Mouse (Mus musculus): Measurements from ENCODE around the gene Ndufs8. TPM values are rescaled to one million over a fixed set of nuclear protein-coding genes. Genes with fewer than 3 reads are reported as not detected.

Ndufs8 gene
- polyA plus RNA-seq, 1 experiment from 2014 or later = 242 TPM

DNA sequence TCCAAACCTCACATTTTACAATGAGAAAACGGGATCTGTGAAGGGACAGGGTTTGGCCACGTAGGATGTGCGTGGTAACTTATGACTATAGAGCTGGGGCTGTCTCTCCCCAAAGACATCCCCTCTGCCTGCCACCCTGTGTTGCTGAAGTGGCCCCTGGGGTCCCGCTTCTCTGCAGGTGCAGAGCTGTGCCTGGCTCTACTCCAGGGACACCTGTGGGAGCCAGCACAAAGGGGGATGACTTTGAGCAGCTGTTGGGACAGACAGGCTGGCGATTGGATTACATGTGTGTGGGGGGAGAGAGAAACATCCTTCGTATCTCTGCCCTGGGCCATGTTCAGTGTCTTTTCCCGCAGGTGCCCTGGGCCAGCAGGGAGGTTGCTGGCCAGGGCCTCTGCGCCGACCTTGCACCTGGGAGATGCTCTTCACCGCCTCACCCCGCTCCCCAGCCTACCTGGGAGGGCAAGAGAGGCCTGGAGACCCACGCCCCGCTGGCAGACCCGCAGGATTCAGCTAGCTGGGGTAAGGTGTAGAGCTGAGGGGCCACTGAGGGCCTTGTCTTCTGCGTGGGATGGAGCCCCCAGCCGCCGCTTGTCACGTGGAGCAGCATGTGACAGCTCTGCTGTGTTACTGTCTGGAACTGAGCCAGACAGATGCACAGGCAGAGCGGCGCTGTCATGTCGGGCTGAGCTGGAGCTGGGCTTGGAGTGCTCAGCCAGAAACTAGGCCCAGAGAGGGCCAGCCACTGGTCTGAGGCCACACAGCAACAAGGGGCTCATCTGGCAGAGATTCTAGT, 17.9 kb upstream of the Ndufs8 start:
- H3K9ac ChIP-seq (replicated peaks) = 0 out of 2 replicates have a peak overlapping the region, but pooled peaks have one; percentile 4
- no peak overlapping the region for H3K4me3 ChIP-seq (replicated peaks)
- no peaks in the 10 kb centered on the region for H3K27me3 ChIP-seq
- WGBS = 80% methylated on average over 21 of the region's 21 CpGs
- H3K9me3 ChIP-seq = no peaks in the 10 kb centered on the region
- H3K36me3 ChIP-seq = no peaks in the 10 kb centered on the region
- ATAC-seq (ENCODE audit: insufficient number of reproducible peaks, insufficient read depth, low FRiP score, low TSS enrichment, low read depth) = no peak
- H3K4me1 ChIP-seq (replicated peaks) = peaks cover 10% of the 10 kb centered on the region
- no peak overlapping the region for H3K4me2 ChIP-seq
- no peak overlapping the region for H3K27ac ChIP-seq

DNA sequence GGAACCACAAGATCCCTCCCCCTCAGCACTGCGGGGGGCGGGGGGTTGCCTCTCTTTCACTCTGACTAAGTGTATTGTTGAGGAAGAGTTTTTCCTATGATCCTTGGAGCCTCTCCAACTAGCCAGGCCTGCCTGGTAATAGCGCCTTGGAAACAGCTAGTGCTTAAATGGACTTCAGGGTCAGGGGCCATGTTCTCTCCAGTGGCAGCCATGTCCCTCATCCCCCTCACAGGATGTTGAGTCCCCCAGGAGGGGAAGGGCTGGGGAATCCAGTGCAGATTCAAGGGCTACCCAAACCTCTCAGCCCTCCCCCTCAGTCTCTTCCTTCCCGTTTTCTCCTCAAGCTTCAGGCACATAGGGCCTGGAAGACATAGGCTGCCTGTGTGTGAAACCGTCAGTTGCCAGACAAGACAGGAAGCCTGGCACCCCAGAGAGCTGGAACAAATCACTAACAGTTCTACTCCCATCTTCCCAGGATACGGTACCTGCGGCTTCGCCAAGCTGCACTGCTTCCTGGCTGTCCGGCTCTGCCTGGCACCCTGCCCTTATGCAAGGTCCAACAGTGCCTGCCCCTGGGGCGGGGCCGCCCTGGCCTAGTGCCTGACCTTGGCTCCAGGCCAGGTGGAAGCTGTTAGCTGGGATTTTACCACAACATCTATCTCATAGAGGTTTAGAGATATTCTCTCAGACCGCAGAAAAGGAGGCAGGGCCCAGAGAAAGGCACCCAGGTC, 16.8 kb upstream of the Ndufs8 start, which contains the start of gene Aldh3b1:
Gene Aldh3b1, minus strand, starts transcription at position 598 of the 731 bp plus-strand sequence.
- 69% methylated on average over 12 of the region's 12 CpGs for WGBS
- ATAC-seq (ENCODE audit: insufficient number of reproducible peaks, insufficient read depth, low FRiP score, low TSS enrichment, low read depth) = no peak
- H3K4me2 ChIP-seq = no peak within 1 kb of the TSS
- no peaks in the 10 kb centered on the region for H3K27me3 ChIP-seq
- peaks cover 7% of the 10 kb centered on the region for H3K4me1 ChIP-seq (replicated peaks)
- no peaks in the 10 kb centered on the region for H3K36me3 ChIP-seq
- no peaks in the 10 kb centered on the region for H3K9me3 ChIP-seq
- peak within 1 kb of the TSS; percentile 69 for H3K27ac ChIP-seq
- H3K4me3 ChIP-seq (replicated peaks) = no peak within 1 kb of the TSS
- H3K9ac ChIP-seq (replicated peaks) = 0 out of 2 replicates have a peak within 1 kb of the TSS, but pooled peaks have one; percentile 4

DNA sequence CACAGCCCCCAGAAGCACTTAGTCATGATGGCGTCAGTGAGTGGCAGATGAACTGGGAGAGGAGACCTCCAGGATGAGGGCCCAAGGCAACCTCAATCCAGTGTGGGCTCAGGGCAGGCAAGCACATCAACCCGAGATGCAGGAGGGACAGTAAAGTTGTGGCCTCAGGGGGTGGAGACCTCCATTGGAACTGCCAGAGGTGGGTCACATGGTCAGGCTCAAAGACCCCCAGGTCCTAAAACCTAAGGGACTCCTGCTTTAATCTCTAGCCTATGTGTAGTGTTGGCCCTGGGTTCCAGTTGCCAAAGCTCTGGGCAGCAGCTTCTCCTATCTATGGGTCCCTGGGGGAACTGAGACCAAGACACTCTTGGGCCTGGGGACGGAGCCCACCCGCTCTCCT, 16.2 kb upstream of the Ndufs8 start:
- Histone ChIP-seq H3K36me3 (no peaks in the 10 kb centered on the region), H3K4me3 (replicated peaks) (no peak overlapping the region), H3K9me3 (no peaks in the 10 kb centered on the region), H3K4me2 (no peak overlapping the region), H3K27me3 (no peaks in the 10 kb centered on the region), H3K4me1 (replicated peaks) (peaks cover 7% of the 10 kb centered on the region), H3K27ac (no peak overlapping the region; the same call in 1 of the 2 replicates), H3K9ac (replicated peaks) (no peak overlapping the region)
- no peak for ATAC-seq (ENCODE audit: insufficient number of reproducible peaks, insufficient read depth, low FRiP score, low TSS enrichment, low read depth)
- WGBS = 79% methylated on average over 4 of the region's 4 CpGs

DNA sequence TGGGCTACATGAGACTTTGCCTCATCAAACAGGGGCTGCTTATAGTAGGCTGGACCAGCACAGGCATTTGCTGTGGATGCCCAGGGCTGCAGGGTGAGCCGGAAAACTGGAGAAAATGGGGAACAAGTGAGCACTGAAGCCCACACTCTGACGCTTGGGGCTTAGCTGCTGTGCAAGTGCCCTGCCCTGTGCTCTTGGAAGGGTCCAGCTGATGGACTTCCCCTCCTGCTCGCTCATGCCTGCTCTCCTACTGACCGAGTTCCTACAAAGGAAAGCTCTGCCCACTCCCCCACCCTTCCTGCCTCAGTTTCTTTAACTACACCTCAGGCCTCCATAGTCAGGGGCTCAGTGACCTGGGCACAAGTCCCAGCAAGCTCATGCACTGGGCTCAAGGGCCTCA, 15.4 kb upstream of the Ndufs8 start:
- no peak overlapping the region for H3K4me2 ChIP-seq
- no peak for ATAC-seq (ENCODE audit: insufficient number of reproducible peaks, insufficient read depth, low FRiP score, low TSS enrichment, low read depth)
- no peak overlapping the region for H3K4me3 ChIP-seq (replicated peaks)
- H3K27me3 ChIP-seq = no peaks in the 10 kb centered on the region
- WGBS = 85% methylated on average over 4 of the region's 4 CpGs
- H3K4me1 ChIP-seq (replicated peaks) = peaks cover 7% of the 10 kb centered on the region
- H3K9ac ChIP-seq (replicated peaks) = no peak overlapping the region
- no peaks in the 10 kb centered on the region for H3K36me3 ChIP-seq
- H3K27ac ChIP-seq = no peak overlapping the region
- no peaks in the 10 kb centered on the region for H3K9me3 ChIP-seq

DNA sequence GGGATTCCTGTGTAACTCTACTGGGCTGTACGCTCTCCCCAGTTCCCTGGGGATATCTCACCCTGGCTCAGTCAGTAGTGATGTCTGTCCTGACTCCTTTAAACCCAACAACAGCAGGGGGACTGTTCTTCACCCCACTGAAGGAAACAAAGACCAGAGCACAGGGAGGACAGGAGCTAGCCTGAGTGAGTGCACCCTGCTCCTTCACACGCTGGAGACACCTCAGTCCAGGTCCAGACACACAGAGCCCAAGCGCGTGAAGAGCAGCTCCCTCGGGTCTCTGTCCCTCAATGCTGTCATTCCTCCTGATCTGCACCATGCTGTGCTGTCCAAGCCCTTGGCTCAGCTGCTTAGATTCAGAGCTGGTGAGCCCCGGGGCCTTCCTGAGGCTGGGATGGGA, 14.1 kb upstream of the Ndufs8 start:
- Histone ChIP-seq H3K27me3 (no peaks in the 10 kb centered on the region), H3K9me3 (no peaks in the 10 kb centered on the region), H3K27ac (no peak overlapping the region), H3K36me3 (no peaks in the 10 kb centered on the region), H3K9ac (replicated peaks) (no peak overlapping the region), H3K4me2 (no peak overlapping the region), H3K4me3 (replicated peaks) (no peak overlapping the region), H3K4me1 (replicated peaks) (peaks cover 7% of the 10 kb centered on the region)
- WGBS = 69% methylated on average over 6 of the region's 6 CpGs
- no peak for ATAC-seq (ENCODE audit: insufficient number of reproducible peaks, insufficient read depth, low FRiP score, low TSS enrichment, low read depth)

DNA sequence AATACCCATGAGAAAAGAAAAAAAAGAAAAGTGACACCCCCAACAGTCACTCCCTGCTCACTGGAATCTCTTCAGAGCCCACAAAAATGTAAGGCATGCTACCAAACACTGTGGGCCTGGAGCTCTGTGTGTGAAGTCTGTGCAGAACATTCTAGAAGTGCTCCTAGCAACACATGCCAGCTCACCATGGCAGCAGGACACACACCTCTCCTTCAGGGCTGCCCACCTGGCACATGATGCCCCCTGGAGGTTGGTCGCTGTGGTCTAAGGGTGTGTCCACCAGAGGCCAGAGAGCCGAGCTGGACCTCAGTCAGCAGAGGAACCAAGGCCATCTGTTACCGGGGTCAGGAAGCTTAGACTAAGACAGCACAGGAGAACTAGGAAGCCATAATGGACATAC, 13.7 kb upstream of the Ndufs8 start:
- H3K36me3 ChIP-seq = no peaks in the 10 kb centered on the region
- H3K27ac ChIP-seq = no peak overlapping the region
- H3K9me3 ChIP-seq = no peaks in the 10 kb centered on the region
- H3K9ac ChIP-seq (replicated peaks) = no peak overlapping the region
- ATAC-seq (ENCODE audit: insufficient number of reproducible peaks, insufficient read depth, low FRiP score, low TSS enrichment, low read depth) = no peak
- H3K4me2 ChIP-seq = no peak overlapping the region
- H3K4me3 ChIP-seq (replicated peaks) = no peak overlapping the region
- WGBS = 62% methylated on average over 3 of the region's 3 CpGs
- H3K4me1 ChIP-seq (replicated peaks) = peaks cover 7% of the 10 kb centered on the region
- H3K27me3 ChIP-seq = no peaks in the 10 kb centered on the region

DNA sequence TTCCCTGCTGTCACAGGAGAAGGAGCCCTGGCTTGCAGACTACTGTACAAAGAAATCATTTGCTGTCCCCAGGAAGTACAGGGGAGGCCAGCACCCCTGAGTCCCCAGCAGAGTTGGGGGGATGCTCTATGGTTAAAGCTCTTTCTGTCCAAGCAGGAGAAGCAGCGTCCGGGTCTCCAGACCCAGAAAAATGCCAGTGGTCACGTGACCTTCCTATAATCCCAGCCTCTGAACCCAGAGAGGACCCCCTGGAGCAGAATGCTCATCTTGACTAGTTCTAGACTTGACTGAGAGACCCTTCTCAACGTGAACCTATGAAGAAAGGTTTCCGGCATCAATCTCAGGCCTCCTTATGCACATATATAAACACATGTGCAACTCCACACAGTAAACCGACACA, 13.3 kb upstream of the Ndufs8 start:
- Histone ChIP-seq H3K4me1 (replicated peaks) (peaks cover 7% of the 10 kb centered on the region), H3K4me2 (no peak overlapping the region), H3K4me3 (replicated peaks) (no peak overlapping the region), H3K9me3 (no peaks in the 10 kb centered on the region), H3K27me3 (no peaks in the 10 kb centered on the region), H3K9ac (replicated peaks) (no peak overlapping the region), H3K36me3 (no peaks in the 10 kb centered on the region), H3K27ac (no peak overlapping the region)
- ATAC-seq (ENCODE audit: insufficient number of reproducible peaks, insufficient read depth, low FRiP score, low TSS enrichment, low read depth) = no peak
- WGBS = 82% methylated on average over 6 of the region's 6 CpGs

DNA sequence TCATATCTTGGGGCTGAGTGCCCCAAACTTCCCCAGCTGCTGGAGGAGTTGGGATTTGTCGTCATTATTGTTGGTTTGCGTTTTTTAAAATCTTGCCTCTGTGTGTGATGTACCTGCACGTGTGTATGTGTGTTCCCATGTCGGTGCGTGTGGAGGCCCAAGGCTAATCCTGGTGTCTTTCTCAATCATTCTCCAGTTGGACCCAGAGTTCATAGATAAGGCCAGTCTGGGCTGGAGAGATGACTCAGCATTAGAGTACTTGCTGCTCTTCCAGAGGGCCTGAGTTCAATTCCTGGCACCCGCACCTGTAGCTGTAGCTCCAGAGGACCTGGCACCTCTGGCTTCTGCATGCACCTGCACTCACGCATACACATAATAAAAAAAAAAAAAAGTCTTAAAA, 12.3 kb upstream of the Ndufs8 start:
- Histone ChIP-seq H3K4me1 (replicated peaks) (peaks cover 7% of the 10 kb centered on the region), H3K4me3 (replicated peaks) (no peak overlapping the region), H3K36me3 (no peaks in the 10 kb centered on the region), H3K27ac (no peak overlapping the region), H3K9me3 (no peaks in the 10 kb centered on the region), H3K9ac (replicated peaks) (no peak overlapping the region), H3K27me3 (no peaks in the 10 kb centered on the region), H3K4me2 (no peak overlapping the region)
- WGBS = 93% methylated on average over 7 of the region's 7 CpGs
- no peak for ATAC-seq (ENCODE audit: insufficient number of reproducible peaks, insufficient read depth, low FRiP score, low TSS enrichment, low read depth)

DNA sequence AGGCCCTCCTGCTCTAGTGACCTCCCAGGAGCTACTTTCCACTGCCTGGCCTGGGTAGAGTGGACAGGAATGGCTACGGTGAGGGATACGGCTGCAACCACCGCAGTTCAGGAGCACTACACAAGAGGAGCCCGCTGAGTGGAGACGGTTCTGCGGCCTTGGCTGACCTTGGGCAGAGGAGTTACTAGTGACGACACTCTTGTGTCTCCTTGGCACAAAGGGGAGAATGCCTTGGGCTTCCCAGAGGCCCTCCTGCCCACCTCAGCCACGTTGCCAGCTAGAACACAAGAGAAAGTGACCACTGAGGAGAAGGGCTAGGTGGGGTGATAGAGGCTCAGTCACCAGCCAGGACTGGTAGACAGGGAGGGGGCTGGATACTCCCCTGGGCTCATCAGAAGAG, 11.6 kb upstream of the Ndufs8 start:
- WGBS = 83% methylated on average over 8 of the region's 8 CpGs
- no peaks in the 10 kb centered on the region for H3K36me3 ChIP-seq
- H3K4me1 ChIP-seq (replicated peaks) = peaks cover 1% of the 10 kb centered on the region

DNA sequence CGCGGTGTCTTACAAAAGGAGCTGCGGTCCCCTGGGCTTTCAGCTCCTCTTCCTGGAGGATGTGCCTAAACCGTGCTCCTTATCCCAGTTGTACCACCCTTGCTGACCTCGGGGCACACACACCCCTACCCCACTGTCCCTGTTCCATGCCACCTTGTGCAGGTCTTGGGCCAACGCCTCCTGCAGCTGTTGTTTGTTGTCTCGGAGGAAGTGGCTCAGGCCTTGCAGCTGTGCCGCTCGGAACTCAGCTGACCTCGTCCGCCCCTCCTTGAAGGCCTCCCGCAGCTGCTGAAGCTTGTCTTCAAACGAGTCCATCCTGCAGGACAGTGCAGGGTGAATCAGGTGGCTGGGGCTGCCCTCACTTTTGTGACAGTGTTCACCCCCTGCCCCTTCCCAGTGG, 11.0 kb upstream of the Ndufs8 start:
- peak; percentile 24; the same call in 1 of the 2 replicates for ATAC-seq (ENCODE audit: insufficient number of reproducible peaks, insufficient read depth, low FRiP score, low TSS enrichment, low read depth)

More for the DNA sequence above, 11.6 kb upstream of the Ndufs8 start:
- no peak overlapping the region for H3K4me2 ChIP-seq
- H3K9ac ChIP-seq (replicated peaks) = no peak overlapping the region
- H3K27me3 ChIP-seq = no peaks in the 10 kb centered on the region
- ATAC-seq (ENCODE audit: insufficient number of reproducible peaks, insufficient read depth, low FRiP score, low TSS enrichment, low read depth) = no peak
- no peak overlapping the region for H3K4me3 ChIP-seq (replicated peaks)
- peak overlapping the region; percentile 13; the same call in 1 of the 2 replicates for H3K27ac ChIP-seq
- no peaks in the 10 kb centered on the region for H3K9me3 ChIP-seq

DNA sequence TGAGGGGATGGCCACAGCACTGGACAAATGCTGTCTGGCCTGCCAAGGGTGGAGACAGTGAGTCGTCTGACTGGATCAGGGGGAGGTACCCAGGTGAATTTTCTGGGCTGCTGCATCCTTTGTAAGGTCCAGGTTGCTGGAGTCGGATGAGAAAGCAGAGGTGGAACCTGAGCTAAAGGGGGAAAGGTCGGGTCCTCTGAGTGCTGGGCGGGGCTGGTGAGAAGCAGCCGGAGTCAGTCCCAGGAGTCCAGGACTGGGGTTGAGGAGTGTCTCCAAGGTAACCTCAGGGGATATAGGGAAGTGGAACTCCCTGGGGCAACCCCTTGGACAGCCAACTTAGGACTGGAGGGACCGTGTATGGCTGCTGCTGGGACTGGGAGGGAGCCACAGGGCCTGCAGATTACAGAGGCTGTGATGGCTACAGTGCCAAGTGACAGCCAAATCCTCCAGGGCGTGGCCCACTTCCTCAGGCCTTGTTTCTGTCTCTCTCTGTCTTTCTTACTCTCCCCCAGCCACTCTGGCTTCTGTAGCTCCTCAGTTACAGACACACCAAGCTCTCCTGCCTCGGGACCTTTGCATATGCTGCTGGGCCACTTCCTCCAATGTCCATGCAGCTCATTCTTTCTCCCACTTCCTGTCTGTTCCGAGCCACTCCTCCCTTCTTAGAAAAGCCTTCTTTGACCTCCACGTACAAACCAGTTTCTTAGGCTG, 10.2 kb upstream of the Ndufs8 start:
- H3K36me3 ChIP-seq = no peaks in the 10 kb centered on the region
- no peaks in the 10 kb centered on the region; the same call in 1 of the 2 replicates for H3K4me1 ChIP-seq (replicated peaks)
- peak overlapping the region; percentile 35; the same call in 1 of the 2 replicates for H3K27ac ChIP-seq
- H3K9ac ChIP-seq (replicated peaks) = no peak overlapping the region
- 53% methylated on average over 10 of the region's 10 CpGs for WGBS
- H3K9me3 ChIP-seq = no peaks in the 10 kb centered on the region
- H3K27me3 ChIP-seq = no peaks in the 10 kb centered on the region
- H3K4me2 ChIP-seq = no peak overlapping the region
- ATAC-seq (ENCODE audit: insufficient number of reproducible peaks, insufficient read depth, low FRiP score, low TSS enrichment, low read depth) = no peak
- no peak overlapping the region for H3K4me3 ChIP-seq (replicated peaks)

More for the DNA sequence above, 11.0 kb upstream of the Ndufs8 start:
- no peaks in the 10 kb centered on the region for H3K9me3 ChIP-seq
- H3K27ac ChIP-seq = peak overlapping the region; percentile 35; the same call in 1 of the 2 replicates
- H3K36me3 ChIP-seq = no peaks in the 10 kb centered on the region
- H3K4me2 ChIP-seq = no peak overlapping the region
- H3K4me3 ChIP-seq (replicated peaks) = no peak overlapping the region
- no peak overlapping the region for H3K9ac ChIP-seq (replicated peaks)
- 58% methylated on average over 13 of the region's 13 CpGs for WGBS
- no peaks in the 10 kb centered on the region for H3K27me3 ChIP-seq
- no peaks in the 10 kb centered on the region; the same call in 1 of the 2 replicates for H3K4me1 ChIP-seq (replicated peaks)
